Mouse (Mus musculus) MN1 (cell line): ENCODE measurements around the gene Pdia3.
"Not testable (repeated sequence)": the region's sequence is repeated elsewhere in the genome, so short reads cannot be mapped to it uniquely, and the experiment has no call there.

Source experiments
- DNase-seq: peaks from one replicate; pipeline ENCODE4 v3.0.0-alpha.2; 2016; ENCODE audit warnings: low spot score

Gene Pdia3

DNA sequence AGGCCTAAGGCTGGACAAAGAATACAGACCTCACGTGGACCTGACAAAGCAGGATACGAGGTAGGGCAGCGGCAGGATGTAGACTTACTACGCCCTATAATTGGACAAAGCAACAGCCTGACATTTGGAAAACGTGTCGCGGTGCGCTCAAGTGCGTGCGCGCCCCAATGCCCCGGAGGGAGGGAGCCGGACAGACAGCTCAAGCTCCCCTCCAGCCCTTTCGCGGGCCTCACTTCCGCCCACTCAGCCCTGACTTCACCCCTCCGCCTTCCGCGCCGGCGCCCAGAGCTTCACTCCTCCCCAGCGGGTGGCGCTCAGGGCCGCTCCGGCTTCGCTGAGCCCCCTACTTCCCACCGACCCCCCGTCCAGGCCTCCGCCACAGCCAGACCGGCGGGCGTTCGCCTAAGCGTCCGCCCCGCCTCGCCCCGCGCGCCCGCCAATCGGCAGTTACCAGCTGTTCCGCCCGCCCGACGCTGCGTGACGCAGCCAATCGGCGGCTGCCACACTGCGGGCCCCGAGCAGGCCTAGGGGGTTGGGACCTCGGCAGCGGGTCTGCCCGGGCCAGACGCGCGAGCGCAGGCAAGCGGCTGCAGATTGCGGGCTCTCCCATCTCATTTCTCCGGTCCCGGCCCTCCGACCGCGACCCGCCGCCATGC lies at the start of gene Pdia3, which contains the start of gene Catsper2:
Gene Pdia3, plus strand, starts transcription at position 389 of the 656 bp plus-strand sequence.
Gene Catsper2, minus strand, starts transcription at position 406 of the 656 bp plus-strand sequence.
- DNase-seq: peak; percentile 96

DNA sequence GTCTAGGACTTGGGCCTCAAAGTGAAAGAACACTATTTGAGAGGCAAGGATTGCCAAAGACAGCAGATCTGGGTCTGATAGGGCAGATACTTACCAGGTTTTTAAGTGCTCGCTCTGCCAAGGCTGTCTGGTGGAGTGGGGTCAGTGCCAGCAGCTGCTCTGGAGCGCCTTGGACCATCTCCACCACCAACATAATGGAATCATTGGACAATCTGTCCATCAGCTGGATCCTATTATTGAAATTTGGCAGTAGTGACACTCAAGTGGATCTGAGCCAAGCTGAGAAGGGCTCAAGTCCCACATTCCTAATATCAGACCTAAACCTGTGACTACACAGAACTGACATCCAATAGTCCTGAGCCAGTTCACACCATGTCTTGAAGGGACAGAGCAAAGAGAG lies 44.7 kb upstream of the Pdia3 start:
- DNase-seq: peak; percentile 59

DNA sequence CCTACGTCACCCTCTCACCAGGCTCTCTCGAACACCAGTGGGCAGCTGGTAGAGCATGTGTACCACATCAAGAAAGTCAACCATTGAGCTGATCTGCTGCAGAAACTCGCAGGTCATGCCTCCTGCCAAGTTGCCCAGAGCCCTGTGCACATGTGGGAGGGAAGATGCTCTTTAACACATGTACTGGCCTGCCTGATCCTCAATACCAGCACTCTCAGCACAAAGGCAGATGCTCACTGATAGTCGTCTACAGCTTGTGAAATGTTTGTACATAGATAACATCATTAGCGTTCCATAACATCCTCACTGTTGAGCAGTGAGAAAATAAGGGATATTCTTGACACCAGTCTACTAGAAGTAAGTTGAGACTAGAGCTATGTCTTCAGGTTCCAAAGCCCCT lies 42.7 kb upstream of the Pdia3 start:
- no peak for DNase-seq

DNA sequence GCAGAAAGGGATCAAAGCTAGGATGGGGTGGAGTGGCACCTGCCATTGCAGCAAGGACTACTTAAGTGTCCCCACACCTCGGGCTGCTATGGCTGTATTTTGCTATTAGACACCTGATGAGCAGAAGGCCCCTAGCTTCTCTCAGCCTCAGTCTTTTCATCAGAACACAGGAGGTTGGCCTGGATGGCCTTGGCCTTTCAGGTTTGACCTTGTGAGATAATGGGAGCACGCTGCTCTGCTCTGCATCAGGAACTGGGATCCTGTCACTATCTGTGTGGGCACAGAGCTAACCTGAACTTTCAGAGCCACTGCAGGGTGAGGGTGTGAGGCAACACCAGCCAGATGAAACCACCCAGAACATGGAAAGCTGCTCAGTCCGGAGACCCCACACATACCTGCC lies 41.3 kb upstream of the Pdia3 start:
- no peak for DNase-seq

DNA sequence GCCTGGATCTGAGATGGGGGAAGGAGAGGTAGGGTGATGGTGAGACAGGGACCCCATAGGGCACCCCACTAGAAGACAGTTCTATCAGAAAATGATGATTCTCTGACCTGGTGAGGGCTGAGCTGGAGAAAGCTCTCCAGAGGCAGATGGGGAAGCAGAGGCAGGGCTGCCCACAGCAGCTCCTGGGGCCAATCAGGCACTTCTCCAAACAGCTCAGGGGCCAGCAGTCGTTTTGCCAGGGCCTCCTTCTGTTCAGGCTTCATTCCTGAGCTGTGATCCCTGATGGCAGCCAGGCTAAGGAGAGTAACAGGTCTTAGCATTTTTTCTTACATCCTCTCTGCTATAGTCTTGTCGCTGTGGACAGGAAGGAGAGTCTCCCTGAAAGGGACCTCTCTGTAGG lies 38.8 kb upstream of the Pdia3 start:
- no peak for DNase-seq

DNA sequence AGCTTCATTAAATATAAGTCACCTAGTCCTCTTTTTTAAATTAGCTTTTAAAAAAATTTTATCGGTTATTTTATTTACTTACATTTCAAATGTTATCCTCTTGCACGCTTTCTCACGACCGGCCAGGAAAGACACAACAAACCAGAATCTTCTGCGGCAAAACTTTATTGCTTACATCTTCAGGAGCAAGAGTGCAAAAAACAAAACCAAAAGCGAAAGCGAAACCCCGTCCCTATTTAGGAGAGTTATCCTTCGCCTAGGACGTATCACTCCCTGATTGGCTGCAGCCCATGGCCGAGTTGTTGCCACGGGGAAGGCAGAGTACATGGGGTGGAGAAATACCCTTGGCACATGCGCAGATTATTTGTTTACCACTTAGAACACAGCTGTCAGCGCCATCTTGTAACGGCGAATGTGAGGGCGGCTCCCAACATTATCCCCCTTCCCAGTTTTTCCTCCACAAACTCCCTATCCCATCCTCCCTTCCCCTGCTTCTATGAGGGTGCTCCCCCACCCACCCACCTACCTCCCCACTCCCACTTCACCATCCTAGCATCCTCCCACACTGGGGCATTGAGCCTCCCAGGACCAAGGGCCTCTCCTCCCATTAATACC lies 26.5 kb upstream of the Pdia3 start, which contains the start of gene Strc:
Gene Strc, minus strand, starts transcription at position 208 of the 615 bp plus-strand sequence.
- not testable (repeated sequence) for DNase-seq

DNA sequence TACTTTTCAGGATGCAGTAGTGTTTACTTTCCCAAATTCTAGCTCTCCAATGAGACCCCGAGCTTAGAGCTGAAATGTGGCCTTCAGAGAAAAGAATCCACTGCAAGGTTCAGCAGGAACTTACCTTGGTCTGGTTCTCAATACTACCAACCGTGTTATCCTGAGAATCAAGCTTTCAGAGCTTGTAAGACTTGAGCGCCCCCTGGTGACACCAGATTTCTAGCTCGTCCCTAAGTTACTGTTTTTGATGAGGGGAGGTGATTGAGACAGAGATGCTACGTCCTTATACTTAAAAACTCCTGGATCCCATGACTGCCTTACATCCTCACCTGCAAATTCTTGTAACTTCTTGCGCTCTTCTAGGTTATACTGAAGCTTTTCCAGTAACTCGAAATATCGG lies 17.0 kb upstream of the Pdia3 start:
- DNase-seq: peak; percentile 79

DNA sequence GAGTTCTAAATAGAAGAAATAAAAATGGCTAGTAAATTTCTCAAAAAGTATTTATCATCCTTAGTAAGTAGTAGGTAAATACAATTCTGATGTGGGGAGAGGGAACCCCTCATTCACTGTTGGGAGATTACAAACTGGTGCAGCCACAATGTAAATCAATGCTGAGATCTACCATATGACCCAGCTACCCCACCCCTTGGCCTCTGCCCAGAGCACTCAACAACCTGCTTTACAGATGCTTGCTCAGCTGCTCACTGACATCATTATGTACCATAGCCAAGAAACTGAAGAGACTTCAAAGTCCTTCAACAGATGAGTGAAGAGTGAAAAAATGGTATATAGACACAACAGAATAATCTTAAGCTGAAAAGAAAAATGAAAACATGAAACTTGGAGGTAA lies 10.3 kb upstream of the Pdia3 start:
- DNase-seq: no peak

DNA sequence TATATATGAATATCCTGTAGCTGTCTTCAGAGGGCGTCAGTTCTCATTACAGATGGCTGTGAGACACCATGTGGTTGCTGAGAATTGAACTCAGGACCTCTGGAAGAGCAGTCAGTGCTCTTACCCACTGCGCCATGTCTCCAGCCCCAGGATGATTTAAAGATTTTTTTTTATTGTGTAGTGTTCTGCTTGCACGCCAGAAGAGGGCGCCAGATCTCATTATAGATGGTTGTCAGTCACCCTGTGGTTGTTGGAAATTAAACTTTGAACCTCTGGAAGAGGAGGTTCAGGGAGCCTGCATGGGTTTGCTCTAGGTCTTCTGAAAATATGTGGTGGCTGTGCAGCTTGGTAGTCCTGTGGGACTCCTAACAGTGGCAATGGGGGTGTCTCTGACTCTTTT lies 5.4 kb upstream of the Pdia3 start:
- DNase-seq: peak; percentile 30

DNA sequence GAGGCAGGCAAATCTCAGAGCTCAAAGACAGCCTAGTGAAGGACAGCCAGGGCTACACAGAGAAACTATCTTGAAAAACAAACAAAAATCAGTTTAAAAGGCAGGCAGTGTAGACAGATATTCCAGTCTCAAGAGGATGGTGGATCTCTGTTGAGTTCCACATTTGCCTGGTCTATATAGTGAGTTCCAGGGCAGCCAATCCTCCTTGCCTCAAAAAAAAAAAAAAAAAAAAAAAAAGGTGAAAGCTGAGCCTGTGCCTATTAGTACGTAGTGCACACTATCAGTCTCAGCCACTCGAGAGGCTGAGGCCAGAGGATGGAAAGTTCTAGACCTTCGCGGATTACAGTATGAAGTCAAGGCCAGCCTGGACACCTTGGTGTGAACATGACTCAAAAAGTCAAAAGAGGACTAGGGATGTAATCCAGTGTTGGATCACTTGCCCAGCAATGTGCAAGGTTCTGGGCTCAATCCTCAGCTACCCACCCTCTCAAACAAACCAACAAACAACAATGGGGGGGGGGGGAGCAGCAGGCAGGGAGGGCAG lies 660 bp upstream of the Pdia3 start:
- peak; percentile 42 for DNase-seq

DNA sequence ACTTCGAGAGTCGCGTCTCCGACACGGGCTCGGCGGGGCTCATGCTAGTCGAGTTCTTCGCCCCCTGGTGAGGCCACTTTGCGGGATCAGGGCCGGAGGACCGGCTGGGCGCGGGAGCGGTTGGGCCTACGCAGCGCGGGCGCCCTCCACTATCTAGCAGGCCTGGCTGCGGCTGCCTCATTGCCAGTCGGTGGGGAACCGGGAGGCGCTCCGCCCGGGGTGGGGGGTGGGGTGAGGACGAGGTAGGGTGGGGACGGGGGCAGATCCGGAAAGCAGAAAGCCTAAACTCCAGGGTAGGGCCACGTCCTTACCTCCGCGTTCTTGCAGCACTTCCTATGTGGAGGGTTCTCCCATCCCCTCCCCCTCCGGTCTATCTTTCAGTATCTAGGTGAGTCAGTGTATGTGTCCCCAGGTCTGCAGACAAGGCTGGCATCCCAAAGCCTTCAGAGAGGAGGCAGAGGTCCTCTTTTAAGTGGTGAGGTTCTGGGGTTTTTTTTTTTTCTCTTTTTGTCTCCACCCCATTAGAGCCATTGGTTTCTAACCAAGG lies 637 bp downstream of the Pdia3 start:
- DNase-seq: peak; percentile 57

DNA sequence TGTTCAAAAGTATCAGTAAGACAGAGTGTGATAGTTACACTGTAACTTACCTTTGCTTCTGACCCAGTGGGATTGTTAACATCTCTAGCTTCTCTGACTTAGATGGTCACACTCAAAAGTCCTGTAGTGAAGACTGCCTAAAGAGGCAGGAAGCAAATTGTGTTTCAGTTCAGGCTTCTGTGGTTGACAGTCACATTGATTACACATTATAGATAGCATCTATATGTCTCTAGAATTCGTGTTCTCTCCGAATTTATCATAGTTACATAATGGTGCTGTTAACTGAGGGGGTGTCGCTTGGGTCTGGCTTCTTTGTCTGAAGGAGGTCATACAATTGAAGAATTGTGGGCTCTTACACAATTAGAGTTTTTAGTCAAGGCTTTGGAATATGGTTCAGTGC lies 1.5 kb downstream of the Pdia3 start:
- DNase-seq: no peak

DNA sequence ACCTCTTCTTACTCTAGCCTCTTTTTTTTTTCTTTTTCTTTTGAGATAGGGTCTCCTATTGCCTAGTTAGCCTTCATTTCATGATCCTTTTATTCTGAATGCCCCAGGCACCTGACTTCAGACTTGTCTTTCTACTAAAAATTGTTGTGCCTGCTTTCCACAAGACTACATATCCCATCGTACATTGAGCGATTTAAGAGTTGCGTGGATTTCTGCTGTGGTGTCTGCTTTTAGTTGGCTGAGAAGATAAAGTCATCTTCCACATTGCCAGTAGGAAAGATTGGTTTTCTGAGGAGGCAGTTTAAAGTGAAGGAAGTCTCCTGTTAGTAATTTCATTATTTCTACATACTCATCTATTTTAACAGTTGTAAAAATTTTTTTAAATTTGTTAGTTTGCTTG lies 2.0 kb downstream of the Pdia3 start:
- no peak for DNase-seq

DNA sequence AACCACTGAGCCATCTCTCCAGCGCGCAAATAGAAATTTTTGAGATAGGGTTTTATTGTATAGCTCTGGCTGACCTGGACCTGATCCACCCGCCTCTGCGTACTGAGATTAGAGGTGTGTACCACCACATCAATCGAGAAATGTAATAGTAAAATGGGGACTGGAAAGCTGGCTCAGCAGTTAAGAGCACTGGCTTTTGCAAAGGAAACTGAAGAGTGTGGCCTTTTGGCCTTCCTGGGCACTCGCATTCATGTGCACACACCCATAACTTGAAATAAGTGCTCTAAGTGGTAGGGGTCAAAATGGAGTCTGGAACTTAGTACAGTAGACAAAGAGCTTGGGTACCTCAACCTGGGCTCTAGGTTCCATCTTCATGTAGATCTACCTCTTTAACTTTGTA lies 2.8 kb downstream of the Pdia3 start:
- no peak for DNase-seq

DNA sequence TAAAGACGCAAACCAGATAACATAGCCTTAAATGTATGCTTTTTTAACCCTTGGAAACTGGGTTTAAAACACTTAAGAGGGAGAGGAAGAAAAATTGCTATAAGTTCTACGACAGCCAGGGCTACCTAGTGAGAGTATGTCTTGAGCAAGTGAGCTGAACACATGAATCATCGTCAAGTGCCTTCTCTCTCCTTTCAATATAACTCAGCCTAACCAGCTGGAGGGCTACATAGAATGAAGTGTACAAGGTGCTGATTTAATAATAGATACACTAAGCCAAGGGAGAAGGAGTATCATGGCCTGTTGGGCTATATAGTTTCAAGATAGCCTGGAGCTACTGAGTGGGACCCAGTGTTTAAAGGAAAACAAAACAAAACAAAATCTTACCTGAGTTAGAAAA lies 4.9 kb downstream of the Pdia3 start:
- no peak for DNase-seq

DNA sequence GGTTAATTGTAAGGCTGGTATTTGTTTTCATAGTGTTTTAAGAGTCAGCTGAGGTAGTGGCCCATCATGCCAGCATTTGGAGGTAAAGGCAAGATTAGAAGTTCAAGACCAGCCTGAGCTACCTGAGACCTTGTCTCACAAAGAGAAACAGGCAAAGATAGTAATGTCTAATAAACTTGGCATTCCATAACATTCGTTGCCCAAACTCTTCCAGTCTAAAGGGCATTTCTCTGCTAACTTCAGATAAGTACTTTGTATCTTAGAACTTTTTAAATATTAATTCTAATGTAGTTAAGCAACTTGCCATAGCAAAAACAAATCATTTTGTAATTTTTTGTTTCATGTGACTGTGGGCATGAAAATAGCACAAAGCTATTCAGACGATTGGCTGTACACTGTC lies 9.6 kb downstream of the Pdia3 start:
- DNase-seq: no peak

DNA sequence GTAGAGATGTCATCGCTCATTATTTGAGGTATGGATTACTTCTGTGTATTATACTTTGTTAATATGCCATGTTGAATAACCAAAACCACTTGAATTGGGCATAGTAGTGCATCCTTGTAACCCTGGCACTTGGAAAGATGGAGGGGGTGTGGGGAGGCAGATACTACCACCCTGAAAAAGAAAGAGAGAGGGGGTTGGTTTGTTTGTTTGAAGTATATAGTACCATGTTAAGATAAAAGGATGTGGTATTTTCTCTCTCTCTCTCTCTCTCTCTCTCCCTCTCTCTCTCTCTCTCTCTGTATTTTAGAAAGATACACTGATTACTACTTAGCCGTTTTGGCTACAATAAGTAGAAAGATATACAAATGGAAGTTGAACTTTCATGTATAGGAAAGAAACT lies 12.3 kb downstream of the Pdia3 start:
- no peak for DNase-seq

DNA sequence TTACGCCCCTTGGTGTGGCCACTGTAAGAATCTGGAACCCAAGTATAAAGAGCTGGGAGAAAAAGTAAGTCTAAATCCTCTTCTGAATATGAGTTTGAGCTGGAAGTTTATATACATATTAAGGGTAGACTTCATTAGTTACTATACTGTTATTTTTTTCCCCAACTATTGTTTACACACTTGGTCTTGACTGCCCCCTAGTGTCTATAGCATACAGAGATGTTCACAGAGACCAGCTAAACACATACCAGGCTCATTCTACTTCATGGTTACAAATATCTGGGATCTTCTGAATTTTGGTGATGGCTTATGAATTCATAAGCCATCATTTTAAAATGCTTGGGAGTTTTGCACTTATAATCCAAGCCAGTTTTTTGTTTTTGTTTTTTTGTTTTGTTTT lies 21.3 kb downstream of the Pdia3 start:
- DNase-seq: peak; percentile 48

DNA sequence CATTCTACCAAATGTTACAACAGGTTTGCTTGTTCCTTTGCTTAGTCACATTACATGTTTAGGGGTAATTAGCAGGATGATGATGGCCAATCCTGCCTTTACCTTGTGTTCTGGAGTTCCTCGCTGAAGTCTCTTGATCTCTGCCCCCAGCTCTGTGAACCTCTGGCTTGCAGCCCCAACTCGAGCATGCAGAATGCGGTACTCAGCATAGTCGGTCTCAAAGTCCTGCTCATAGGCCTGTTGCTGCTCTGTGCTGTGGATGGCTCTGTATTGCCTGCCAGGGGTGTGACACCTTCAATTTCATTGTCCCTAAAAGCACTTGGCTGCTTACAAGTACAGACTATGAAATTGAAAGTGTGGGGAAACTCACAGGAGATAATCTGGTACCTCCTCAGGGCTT lies 26.2 kb downstream of the Pdia3 start:
- no peak for DNase-seq

DNA sequence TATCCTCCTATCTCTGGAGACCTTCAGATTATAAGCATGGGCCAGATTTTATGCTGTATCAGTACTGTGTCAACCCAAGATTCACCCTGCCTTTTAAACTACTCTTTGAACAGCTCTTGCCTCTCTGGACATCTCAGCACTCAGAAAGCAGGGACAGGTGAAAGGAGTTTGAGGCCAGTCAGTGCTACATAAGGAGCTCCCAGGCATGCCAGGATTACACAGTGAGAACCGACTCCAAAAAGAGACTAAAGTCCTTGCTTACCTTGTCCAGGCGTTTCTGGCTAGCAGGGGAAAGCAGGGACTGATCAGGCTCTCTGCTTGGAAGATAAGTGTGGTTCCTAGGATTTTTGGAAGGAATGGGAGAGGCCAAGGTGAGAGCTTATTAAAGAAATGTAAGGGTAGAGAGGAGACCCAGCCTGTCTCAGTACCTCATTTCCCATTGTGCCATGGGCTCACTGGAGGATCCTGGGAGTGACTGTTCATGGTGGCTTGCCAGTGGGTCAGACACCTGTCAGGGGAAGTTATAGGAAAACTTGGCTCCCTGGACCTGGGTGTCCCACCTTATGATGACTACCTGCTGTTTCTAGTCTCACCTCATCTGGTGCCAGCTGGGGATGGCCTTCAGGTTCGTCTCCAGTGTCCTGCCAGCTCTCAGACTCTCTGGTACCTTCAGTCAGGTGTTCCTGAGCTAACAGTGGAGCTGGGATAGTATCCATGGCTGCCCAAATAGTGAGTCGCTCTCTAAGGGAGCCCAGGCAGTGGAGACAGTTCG lies 27.4 kb downstream of the Pdia3 start:
- DNase-seq: no peak

DNA sequence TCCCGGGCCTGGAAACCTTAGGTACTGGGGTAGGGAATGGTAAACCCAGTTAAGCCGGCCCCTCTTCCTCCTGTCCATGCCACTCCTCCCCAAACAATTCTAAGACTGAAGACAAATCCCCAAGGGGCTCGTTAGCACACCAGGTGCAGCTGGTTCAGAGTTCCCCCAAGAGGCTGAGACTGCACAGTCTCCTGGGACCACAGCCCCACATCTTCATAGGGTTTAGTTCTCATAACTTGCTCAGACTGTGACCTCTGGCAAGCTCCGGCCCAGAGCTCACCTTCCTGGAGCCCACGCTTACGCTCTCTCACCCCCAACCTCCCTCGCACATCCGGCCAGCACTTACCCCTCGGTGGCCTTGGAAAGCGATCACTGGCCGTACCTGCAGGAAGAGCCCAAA lies 28.2 kb downstream of the Pdia3 start:
- DNase-seq: no peak

DNA sequence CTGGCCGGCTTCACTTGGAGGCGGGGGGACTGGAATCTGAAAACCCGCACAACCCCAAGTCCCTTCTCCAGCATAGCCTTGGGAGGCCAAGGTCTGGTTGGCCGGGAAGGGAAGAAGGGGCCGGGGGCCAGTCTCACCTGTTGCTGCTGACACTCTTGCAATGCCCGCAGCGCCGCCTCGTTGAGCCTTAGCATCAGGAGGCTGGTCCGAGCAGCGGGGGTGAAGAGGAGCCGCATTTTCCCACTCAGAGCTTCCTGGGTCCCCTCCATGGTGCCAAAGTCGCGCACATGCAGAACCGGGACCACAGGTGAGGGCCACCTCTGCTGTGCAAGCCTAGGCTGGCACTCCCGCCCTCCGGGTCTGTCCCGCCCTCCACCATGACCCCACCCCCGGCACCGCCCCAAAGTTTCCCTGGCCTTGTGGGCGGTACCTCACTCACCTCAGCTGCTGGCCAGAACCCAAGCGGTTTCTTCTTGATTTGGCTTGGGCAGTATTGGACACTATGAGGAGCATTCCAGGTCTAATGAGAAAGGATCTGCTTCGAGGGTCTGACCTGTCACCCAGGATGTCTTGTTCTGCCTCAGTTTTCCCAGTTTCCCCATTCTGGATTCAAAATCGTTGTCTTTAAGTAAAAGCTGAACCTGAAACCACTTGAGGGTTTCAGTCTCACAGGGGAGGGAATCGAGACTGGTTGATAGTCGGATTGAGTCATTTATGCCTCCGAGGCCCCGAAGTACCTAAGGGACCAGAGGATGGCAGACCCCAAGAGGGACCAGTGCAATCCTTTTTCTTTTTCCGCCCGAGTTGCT lies 28.9 kb downstream of the Pdia3 start:
- DNase-seq: no peak
